Mouse (Mus musculus) T-helper 17 cell (primary cell): ENCODE measurements at regions not wholly inside any gene's neighbourhood (a gene's known extent, or its start where the extent isn't known, plus 50 kb on each side); places are given as distances from the start of the nearest gene placed in this dataset.

Experiments
- in situ Hi-C, 2 experiments: fragments of 300-600 bp; cut with MboI, MseI; formaldehyde crosslinking; loops; 1 replicate in 1 of 2; 2 replicates in 1 of 2; pipeline ENCODE4 v1.15.1; 2025; ENCODE audit warnings: high pct_unique_total_duplicates in 2 of 2

GRCm38 (mm10) chr5:106392213-106392612 is 65.8 kb downstream of the Barhl2 start:
- in situ Hi-C loops: no loop called here

DNA sequence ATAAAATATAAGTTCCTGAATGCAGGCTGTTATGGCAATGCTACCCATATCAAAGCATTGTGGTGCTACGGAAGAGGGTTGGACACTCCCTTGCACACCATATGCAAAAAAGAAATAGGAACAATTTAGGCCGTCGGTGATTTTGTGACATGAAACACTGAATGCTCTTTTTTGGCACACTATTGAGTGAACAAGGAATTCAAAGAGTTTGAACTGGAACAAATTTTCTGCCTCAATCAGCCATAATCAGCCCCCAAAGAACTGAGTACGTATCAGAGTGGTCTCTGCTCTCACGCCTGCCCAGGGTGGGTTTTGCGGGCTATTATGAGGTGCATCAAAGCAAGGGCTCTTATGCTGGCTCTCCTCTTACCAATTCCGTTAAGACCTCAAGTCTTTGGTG is 71.3 kb downstream of the Barhl2 start:
- in situ Hi-C loops: no loop called here

DNA sequence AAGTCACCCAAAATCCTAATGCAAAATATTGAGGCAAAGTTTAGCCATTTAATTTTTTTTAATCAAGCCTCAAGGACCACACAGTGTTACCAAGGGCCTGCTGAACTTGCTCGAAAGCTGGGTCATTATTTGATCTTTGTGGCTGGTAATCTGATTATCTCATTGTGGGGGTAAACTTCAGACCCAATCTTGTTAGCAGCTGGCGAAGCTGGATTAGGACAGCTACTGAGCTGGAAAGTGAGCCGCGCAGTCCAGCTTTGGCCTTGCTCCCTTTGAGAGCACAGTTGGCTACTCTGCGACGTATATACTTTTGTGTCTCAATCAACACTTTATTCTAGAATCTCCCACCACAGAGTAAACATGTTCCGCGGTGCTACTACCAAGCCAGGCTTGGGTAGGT is 72.1 kb downstream of the Barhl2 start:
- in situ Hi-C loops: no loop called here

- in situ Hi-C loops: no loop called here
Measured at GRCm38 (mm10) chr5:106385219-106385618, 72.7 kb downstream of the Barhl2 start.

DNA sequence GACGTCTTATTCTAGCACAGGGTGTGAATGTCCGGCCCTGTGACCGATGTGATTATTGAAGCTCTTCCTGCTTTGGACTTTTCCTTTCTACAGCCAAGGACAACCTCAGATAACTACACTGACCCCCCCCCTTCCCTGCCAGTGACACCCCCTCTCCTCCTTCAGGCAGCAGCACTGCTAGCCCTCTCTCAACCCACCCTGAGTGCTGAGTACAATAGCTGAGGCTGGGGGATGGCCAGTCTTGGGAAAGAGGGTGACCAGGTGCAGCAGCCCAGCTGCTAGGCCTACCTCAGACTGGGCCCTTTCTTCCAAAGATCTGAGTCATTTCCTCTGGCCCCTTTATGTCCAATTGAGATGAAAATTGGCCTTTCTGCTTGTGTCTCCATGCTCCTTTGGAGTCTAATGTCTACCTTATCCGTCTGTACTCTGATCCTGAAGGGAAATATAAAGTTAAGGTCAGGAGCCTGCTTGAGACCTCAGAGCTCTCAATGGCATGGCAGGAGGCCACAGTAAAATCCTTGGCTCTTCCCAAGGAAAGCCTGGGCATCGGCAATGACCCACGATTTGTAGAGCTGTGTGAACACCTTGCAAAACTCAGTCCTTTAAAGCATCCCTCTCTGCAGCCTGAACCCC is 73.7 kb downstream of the Barhl2 start:
- in situ Hi-C loops: no loop called here

DNA sequence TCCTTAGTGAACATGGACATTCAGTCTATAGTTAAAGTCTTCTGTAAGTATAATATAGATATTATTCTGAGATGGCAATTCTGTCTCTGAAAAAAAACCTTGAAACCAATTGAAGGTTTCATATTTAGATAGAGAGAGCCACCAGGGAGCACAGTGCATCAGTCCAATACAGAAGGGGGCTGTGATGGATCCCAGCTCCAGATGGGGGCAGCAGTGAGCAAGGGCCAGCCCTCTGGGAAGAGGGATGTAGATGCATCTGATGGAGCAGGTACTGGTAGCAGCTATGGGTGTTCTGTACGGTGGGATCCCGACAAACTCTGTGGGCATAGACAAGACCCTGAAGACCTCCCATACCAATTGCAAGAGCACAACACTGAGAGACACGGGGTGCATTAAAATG is 76.0 kb downstream of the Barhl2 start:
- in situ Hi-C loops: no loop called here

DNA sequence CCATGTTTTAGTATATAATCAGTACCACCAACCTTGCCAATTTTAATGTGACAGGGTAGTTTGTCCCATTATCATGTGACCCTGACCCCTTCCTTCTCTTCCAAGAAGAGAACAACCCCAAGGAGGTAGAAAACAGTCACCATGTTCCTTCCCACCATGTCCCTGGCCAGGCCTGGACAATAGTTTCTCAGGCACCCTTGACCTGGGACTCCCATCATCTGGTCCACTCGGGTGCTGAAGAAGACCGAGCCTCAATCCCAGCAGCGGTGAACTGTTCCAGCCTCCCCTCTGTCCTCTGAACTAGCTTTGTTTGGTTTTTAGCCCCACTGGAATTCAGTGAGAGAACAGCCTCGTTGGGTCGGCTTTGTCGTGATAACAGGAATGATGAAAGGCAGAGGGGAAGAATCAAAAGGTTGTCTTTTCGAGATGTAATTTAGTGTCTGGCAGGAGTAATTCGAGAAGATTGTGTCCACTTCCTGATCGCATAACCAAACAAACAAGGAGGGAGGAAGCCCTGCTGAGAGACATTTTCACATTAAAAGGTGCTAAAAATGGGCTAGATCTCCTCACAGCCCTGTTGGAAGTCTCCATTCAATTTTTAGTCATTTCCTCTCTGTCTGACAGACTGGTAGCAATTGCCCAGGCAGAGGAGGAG is 77.2 kb downstream of the Barhl2 start:
- in situ Hi-C loops: no loop called here

DNA sequence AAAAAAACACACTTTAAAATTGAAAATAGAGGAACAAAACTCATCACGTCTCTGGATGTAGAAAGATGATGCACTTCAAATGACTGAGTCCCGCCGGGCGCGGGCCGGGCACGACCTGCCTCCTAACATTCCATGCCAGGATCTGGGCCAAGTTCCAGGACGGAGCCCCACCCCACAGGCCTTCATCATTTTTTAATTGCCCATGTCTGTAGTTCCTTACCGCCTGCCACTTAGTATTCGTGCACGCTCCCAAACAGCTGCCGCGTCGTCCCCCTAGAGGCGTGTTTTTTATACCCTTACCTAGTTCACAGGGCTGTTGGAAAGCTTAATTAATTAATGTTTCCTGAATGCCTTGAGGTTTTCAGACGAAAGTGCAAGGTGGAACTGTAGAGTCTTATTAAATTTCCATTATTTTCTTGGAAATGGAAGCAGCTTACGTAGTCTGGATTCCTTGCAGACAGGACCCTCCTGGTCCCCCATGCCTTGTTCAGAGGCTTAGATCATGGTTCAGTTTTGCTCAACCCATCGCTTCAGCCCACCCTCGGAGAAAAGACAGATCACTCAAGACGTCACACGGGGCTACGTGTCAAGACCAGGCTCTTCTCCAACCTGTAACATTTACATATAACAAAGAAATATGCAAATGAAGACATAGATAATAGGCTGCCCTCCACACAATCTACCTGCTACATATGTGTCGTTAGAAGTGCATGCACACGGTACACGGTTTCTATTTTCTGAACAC is 81.0 kb downstream of the Barhl2 start:
- in situ Hi-C loops: no loop called here

DNA sequence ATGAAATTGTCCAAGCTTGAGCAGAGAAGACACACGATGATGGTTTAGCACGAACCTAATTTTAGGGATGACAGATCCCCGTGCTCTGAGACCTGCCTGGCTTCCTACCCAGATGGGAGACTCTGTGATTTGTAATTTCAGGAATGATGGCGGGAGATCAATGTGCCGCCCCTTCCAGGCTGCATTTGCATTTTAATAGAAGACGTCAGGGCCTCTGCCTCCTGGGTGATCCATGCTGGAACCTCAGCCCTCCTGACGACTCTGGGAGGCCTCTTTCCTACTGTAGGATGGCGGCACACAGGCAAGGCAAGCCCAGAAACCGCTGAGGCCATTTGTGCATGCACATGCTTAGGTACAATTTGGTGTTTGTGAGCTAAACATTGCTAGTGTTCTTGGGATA is 90.1 kb downstream of the Barhl2 start:
- in situ Hi-C loops: no loop called here

DNA sequence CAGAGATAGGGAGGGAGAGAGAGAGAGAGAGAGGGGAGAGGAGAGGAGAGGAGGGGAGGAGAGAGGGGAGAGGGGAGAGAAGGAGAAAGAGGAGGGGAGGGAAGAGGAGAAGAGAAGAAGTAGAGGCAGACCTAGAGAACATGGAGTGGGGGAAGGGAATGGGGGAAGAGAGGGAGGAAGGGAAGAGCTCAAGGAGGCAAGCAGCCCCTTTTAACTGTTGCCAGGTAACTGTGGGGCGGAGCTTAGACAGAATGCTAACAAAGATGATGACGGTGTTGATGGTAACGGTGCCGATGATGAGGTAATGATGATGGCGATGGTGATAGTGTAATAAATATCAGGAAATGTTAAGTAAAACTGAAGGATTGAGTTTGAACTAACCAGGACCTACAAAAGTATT is 90.7 kb downstream of the Barhl2 start:
- in situ Hi-C loops: no loop called here

DNA sequence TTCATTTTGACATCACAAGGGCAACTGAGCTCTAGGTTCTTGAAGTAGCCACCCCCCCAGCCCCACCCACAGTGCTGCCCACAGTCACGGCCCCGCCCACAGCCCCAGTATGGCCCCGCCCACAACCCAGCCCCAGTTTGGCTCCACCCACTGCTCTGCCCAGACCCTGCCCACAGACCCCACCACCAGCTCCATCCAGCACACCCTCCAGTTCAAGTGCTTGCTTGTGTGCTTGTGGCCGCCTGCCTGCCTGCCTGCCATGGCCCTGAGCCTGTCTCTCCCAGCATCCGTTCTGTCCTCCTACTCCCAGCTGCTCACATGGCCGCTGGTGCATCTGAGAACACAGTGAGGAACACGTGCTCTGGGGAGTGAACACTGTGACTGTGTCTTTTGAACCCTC is 92.0 kb downstream of the Barhl2 start:
- in situ Hi-C loops: no loop called here

DNA sequence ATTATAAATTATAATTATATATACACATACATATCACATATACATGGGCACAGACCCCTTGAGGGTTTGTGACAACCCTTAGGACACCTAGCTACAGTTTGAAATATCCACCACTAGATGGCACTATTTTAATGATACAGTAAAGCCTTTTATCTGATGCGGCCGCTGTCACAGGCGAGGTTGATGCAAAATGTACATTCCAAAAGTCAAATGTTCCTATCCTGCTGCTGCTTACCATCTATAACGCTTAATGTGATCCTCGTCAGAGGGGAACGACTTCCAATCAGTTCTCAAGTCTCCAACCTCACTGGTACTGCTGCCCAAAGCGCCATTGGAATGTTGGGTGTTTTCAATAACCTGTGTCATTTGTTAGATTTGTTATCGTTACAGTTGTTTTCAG is 92.9 kb downstream of the Barhl2 start:
- in situ Hi-C loops: no loop called here

GRCm38 (mm10) chr5:106351348-106351747 is 106.6 kb downstream of the Barhl2 start:
- in situ Hi-C loops: no loop called here

- in situ Hi-C loops: loop anchor here in 1 of 2 experiments (10.0 kb wide), 1 partner anchor 555 kb away; no protein-coding TSS in a partner anchor
Measured at GRCm38 (mm10) chr5:106349851-106350515, 108.0 kb downstream of the Barhl2 start.

GRCm38 (mm10) chr5:106344308-106344707 is 113.7 kb downstream of the Barhl2 start:
- in situ Hi-C loops: loop anchor here in 1 of 2 experiments (10.0 kb wide), 1 partner anchor 550 kb away; no protein-coding TSS in a partner anchor

GRCm38 (mm10) chr5:106343601-106344000 is 114.4 kb downstream of the Barhl2 start:
- in situ Hi-C loops: loop anchor here in 1 of 2 experiments (10.0 kb wide), 1 partner anchor 549 kb away; no protein-coding TSS in a partner anchor

DNA sequence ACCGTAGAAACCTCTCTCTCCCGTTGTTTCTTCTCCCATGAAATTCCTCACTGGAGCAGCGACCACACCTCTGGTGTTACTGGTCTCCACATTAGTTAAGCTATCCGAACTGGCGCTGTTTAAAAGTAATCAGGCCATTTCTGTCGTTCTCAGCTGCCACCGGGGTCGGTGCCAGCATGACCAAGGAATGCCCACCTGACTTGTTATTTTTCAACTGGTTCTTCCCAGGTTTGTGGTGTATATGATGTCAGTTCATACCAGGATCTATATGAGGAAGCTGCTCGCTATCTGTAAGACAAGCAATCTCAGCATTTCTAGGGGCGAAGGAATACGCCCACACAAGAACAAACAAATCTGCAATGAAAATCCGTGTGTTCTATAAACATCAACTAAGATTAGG is 116.6 kb downstream of the Barhl2 start:
- in situ Hi-C loops: loop anchor here in 1 of 2 experiments (10.0 kb wide), 1 partner anchor 547 kb away; no protein-coding TSS in a partner anchor

DNA sequence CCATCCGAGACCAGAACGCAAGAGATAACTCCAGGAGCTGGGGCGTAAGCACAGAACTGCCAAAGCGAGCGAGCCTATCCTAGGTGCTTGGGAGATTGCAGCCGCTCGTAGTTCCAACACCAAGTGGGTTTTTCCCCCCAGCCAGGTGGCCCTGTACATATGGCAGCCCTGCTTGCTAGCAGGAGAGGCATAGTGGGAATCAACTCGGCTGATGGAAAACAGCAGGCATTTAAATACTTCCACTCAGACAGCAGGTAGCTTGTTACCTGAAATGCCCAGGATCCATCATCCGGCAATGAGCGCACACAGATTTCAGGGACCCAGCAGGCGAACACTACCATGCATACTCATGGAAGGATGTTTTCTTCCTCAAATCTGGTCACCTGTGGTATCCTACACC is 122.3 kb downstream of the Barhl2 start:
- in situ Hi-C loops: no loop called here

- in situ Hi-C loops: no loop called here
Measured at GRCm38 (mm10) chr5:106327592-106328150, 130.3 kb downstream of the Barhl2 start.

GRCm38 (mm10) chr5:106322574-106323215 is 135.3 kb downstream of the Barhl2 start:
- in situ Hi-C loops: no loop called here

DNA sequence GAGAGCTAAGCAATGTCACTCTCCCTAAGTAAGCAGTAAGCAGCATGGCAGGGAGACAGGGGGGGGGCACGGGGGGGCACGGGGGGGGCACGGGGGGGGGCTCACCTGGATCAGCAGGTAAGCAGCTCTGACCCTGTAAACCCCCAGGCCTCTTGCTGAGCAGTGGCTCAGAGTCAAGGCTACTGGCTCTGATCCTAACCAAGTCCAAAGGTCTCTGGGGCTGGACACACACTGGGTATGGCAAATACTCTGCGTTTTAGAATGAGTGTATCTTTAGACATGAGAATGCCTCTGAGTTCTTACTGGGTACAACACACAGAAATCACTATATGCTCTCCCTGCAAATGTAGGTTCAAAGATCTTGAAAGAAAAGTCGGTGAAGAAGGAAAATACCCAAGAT is 136.5 kb downstream of the Barhl2 start:
- in situ Hi-C loops: no loop called here
